In the genomic region with DNA sequence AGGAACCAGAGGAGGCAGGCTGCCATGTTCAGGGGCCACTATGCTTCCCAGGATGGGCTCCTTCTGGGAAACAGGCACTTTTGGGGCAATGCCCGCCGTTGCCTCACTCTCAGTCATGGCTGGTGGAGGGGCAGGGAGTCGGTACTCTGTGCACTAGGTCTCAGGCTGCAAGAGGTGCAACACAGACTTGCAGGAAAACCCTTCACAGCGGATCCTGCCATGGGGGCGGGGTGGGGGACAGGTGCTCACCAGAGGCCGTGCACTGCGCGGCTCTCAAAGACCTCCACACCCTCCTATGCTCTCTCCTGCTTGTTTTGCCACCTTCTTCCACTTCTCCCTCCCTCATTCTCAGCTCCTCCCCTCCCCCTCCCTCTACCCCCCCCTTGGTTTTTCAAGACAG, we compare ENCODE assay signal across 28 mouse cellular contexts. TPM values are rescaled to one million over a fixed set of nuclear protein-coding genes. Genes with fewer than 3 reads are reported as not detected.
DNase-seq lines count a peak whose midpoint lies in the region; ATAC-seq lines count a peak whose summit lies in the region.
"Had no signal": no experiment of that assay in that cellular context is flagged by ENCODE, and none has a peak within 500 bp of the region (broad histone marks: within the 10 kb centered on the region; RNA-seq: fewer than 3 reads in every experiment).

No protein-coding gene starts in this region.

- H3K36me3 ChIP-seq in heart, embryonic 10.5 days, result no peaks in the 10 kb centered on the region
- H3K36me3 ChIP-seq in neural tube, embryonic 13.5 days, result no peaks in the 10 kb centered on the region
- no peaks in the 10 kb centered on the region for H3K36me3 ChIP-seq in neural tube, embryonic 15.5 days
- no peaks in the 10 kb centered on the region for H3K36me3 ChIP-seq in limb, embryonic 10.5 days
- H3K36me3 ChIP-seq in hindbrain, embryonic 12.5 days, result no peaks in the 10 kb centered on the region
- H3K36me3 ChIP-seq: intestine, embryonic 15.5 days; midbrain, embryonic 13.5 days had no signal

- H3K4me3 ChIP-seq in heart, embryonic 10.5 days, result no peak overlapping the region
- H3K4me3 ChIP-seq in neural tube, embryonic 13.5 days, result no peak overlapping the region
- H3K4me3 ChIP-seq in neural tube, embryonic 15.5 days (replicated peaks), result no peak overlapping the region
- no peak overlapping the region for H3K4me3 ChIP-seq in limb, embryonic 10.5 days
- H3K4me3 ChIP-seq in hindbrain, embryonic 12.5 days, result no peak overlapping the region
- H3K4me3 ChIP-seq: forebrain, embryonic 13.5 days; intestine, embryonic 15.5 days; midbrain, embryonic 13.5 days had no signal

- H3K4me1 ChIP-seq in heart, embryonic 10.5 days, result peaks cover 83% of the 10 kb centered on the region
- H3K4me1 ChIP-seq in neural tube, embryonic 13.5 days (replicated peaks), result peaks cover 55% of the 10 kb centered on the region
- peaks cover 42% of the 10 kb centered on the region for H3K4me1 ChIP-seq in neural tube, embryonic 15.5 days
- peaks cover 76% of the 10 kb centered on the region for H3K4me1 ChIP-seq in limb, embryonic 10.5 days
- peaks cover 57% of the 10 kb centered on the region for H3K4me1 ChIP-seq in hindbrain, embryonic 12.5 days

- no peak for ATAC-seq in neural tube, embryonic 13.5 days (ENCODE audit: low read depth)
- ATAC-seq in neural tube, embryonic 15.5 days (ENCODE audit: low FRiP score), result no peak
- no peak for ATAC-seq in hindbrain, embryonic 12.5 days (ENCODE audit: low FRiP score)
- ATAC-seq: forebrain, embryonic 13.5 days; hindbrain, embryonic 16.5 days; intestine, embryonic 15.5 days; midbrain, embryonic 13.5 days had no signal

- H3K27me3 ChIP-seq in heart, embryonic 10.5 days (ENCODE audit: insufficient read depth, poor library complexity, severe bottlenecking), result no peaks in the 10 kb centered on the region
- no peaks in the 10 kb centered on the region; the same call in 1 of the 2 replicates for H3K27me3 ChIP-seq in neural tube, embryonic 13.5 days
- 0 out of 2 replicates have a peak, but pooled peaks cover 3% of the 10 kb centered on the region for H3K27me3 ChIP-seq in neural tube, embryonic 15.5 days (replicated peaks)
- H3K27me3 ChIP-seq in limb, embryonic 10.5 days (ENCODE audit: low read depth, poor library complexity, severe bottlenecking), result peaks cover 3% of the 10 kb centered on the region; the same call in 1 of the 2 replicates
- H3K27me3 ChIP-seq in hindbrain, embryonic 12.5 days, result no peaks in the 10 kb centered on the region; the same call in none of the 2 replicates
- H3K27me3 ChIP-seq: CH12.LX; intestine, embryonic 15.5 days had no signal

- 0 out of 2 replicates have a peak overlapping the region, but pooled peaks have one; percentile 37 for H3K27ac ChIP-seq in heart, embryonic 10.5 days
- H3K27ac ChIP-seq in neural tube, embryonic 13.5 days (replicated peaks), result no peak overlapping the region
- no peak overlapping the region for H3K27ac ChIP-seq in neural tube, embryonic 15.5 days (replicated peaks)
- peak overlapping the region; percentile 73 for H3K27ac ChIP-seq in limb, embryonic 10.5 days
- no peak overlapping the region for H3K27ac ChIP-seq in hindbrain, embryonic 12.5 days
- H3K27ac ChIP-seq: midbrain, embryonic 13.5 days had no signal

- WGBS in heart, embryonic 10.5 days, result 38% methylated on average over 8 of the region's 8 CpGs
- WGBS in neural tube, embryonic 13.5 days, result 58% methylated on average over 8 of the region's 8 CpGs
- WGBS in neural tube, embryonic 15.5 days, result 53% methylated on average over 8 of the region's 8 CpGs
- WGBS in limb, embryonic 10.5 days, result 44% methylated on average over 8 of the region's 8 CpGs
- 47% methylated on average over 8 of the region's 8 CpGs for WGBS in hindbrain, embryonic 12.5 days

- 0 out of 2 replicates have a peak overlapping the region, but pooled peaks have one; percentile 38 for H3K9ac ChIP-seq in neural tube, embryonic 13.5 days
- H3K9ac ChIP-seq in neural tube, embryonic 15.5 days (replicated peaks), result no peak overlapping the region
- H3K9ac ChIP-seq in hindbrain, embryonic 12.5 days, result no peak overlapping the region
- H3K9ac ChIP-seq: intestine, embryonic 15.5 days had no signal

- no peaks in the 10 kb centered on the region for H3K9me3 ChIP-seq in heart, embryonic 10.5 days
- H3K9me3 ChIP-seq in neural tube, embryonic 13.5 days, result no peaks in the 10 kb centered on the region
- no peaks in the 10 kb centered on the region for H3K9me3 ChIP-seq in neural tube, embryonic 15.5 days (replicated peaks)
- H3K9me3 ChIP-seq in limb, embryonic 10.5 days (replicated peaks), result no peaks in the 10 kb centered on the region
- no peaks in the 10 kb centered on the region for H3K9me3 ChIP-seq in hindbrain, embryonic 12.5 days (replicated peaks)
- H3K9me3 ChIP-seq: forebrain, embryonic 13.5 days; intestine, embryonic 15.5 days; megakaryocyte, embryonic 14.5 days; midbrain, embryonic 13.5 days had no signal

- DNase-seq in heart, embryonic 10.5 days (ENCODE audit: low spot score), result no peak
- DNase-seq in heart, adult 8-10 months (ENCODE audit: low spot score), result no peak
- DNase-seq in limb, embryonic 10.5 days (ENCODE audit: low spot score), result no peak
- no peak for DNase-seq in retina, embryonic 14.5 days (ENCODE audit: low spot score)
- DNase-seq: B cell, adult 2 months; cerebellum, adult 18-20 months; kidney, adult 8-10 months; liver; lung, postnatal 36 days had no signal

- H3K4me2 ChIP-seq in neural tube, embryonic 13.5 days, result no peak overlapping the region
- H3K4me2 ChIP-seq in neural tube, embryonic 15.5 days, result no peak overlapping the region
- no peak overlapping the region for H3K4me2 ChIP-seq in hindbrain, embryonic 12.5 days (replicated peaks)
- H3K4me2 ChIP-seq: forebrain, embryonic 13.5 days; midbrain, embryonic 13.5 days had no signal

RNA-seq across cellular contexts. Expression of a gene that starts 14.3 kb away (rescaled TPM):
- polyA plus RNA-seq in heart, embryonic 10.5 days (2016; fragmentation: Nextera tagmentation; extraction: Ambion mirVana), result 2.7 and 5.2 TPM in 2 replicates
- total RNA-seq in heart, adult 8-10 months (2022), result 10 to 100 TPM; 19.8 to 30.3 (median 23.0) TPM
- 8.1 and 9.0 TPM in 2 replicates for polyA plus RNA-seq in neural tube, embryonic 13.5 days (2015; fragmentation: Nextera tagmentation; extraction: Ambion mirVana)
- polyA plus RNA-seq in neural tube, embryonic 15.5 days (2015; fragmentation: Nextera tagmentation; extraction: Ambion mirVana), result 9.5 and 12.6 TPM in 2 replicates
- polyA plus RNA-seq in limb, embryonic 10.5 days (2016; fragmentation: Nextera tagmentation; extraction: Ambion mirVana), result 7.2 and 8.3 TPM in 2 replicates
- 11.6 TPM in 2 replicates for polyA plus RNA-seq in hindbrain, embryonic 12.5 days (2016; fragmentation: Nextera tagmentation; extraction: Ambion mirVana)

RNA-seq across cellular contexts. Expression of a gene that starts 27.1 kb away (rescaled TPM):
- polyA plus RNA-seq in heart, embryonic 10.5 days (2016; fragmentation: Nextera tagmentation; extraction: Ambion mirVana), result not detected in 2 replicates
- total RNA-seq in heart, adult 8-10 months (2022), result not detected
- polyA plus RNA-seq in neural tube, embryonic 13.5 days (2015; fragmentation: Nextera tagmentation; extraction: Ambion mirVana), result not detected in 2 replicates
- not detected in 2 replicates for polyA plus RNA-seq in neural tube, embryonic 15.5 days (2015; fragmentation: Nextera tagmentation; extraction: Ambion mirVana)
- polyA plus RNA-seq in limb, embryonic 10.5 days (2016; fragmentation: Nextera tagmentation; extraction: Ambion mirVana), result not detected in 2 replicates
- not detected in 2 replicates for polyA plus RNA-seq in hindbrain, embryonic 12.5 days (2016; fragmentation: Nextera tagmentation; extraction: Ambion mirVana)
- total RNA-seq: CH12.LX; gastrocnemius, adult 8-10 months; hematopoietic stem cell, adult 5-6 weeks; layer of hippocampus, adult 18-20 months; layer of hippocampus, postnatal 14 days; left cerebral cortex, postnatal 10 days; monocyte, adult 5-6 weeks had no signal
- polyA plus RNA-seq: embryonic facial prominence, embryonic 14.5 days; forebrain, embryonic 13.5 days; hindbrain, embryonic 16.5 days; intestine, embryonic 15.5 days; liver, embryonic 16.5 days; midbrain, embryonic 13.5 days; neural tube, embryonic 11.5 days; thymus, postnatal 0 days had no signal

RNA-seq across cellular contexts. Expression of a gene that starts 31.2 kb away (rescaled TPM):
- polyA plus RNA-seq in heart, embryonic 10.5 days (2016; fragmentation: Nextera tagmentation; extraction: Ambion mirVana), result 5.4 and 5.6 TPM in 2 replicates
- 10 to 100 TPM; 12.1 to 14.7 (median 13.9) TPM for total RNA-seq in heart, adult 8-10 months (2022)
- polyA plus RNA-seq in neural tube, embryonic 13.5 days (2015; fragmentation: Nextera tagmentation; extraction: Ambion mirVana), result 18.0 and 18.8 TPM in 2 replicates
- 19.3 and 23.1 TPM in 2 replicates for polyA plus RNA-seq in neural tube, embryonic 15.5 days (2015; fragmentation: Nextera tagmentation; extraction: Ambion mirVana)
- polyA plus RNA-seq in limb, embryonic 10.5 days (2016; fragmentation: Nextera tagmentation; extraction: Ambion mirVana), result 5.0 and 5.7 TPM in 2 replicates
- polyA plus RNA-seq in hindbrain, embryonic 12.5 days (2016; fragmentation: Nextera tagmentation; extraction: Ambion mirVana), result 12.2 and 15.5 TPM in 2 replicates

Comparison
In these comparisons a context has a peak if more than half of its experiments do, and no peak if none do; other contexts are left out.
1. H3K27ac ChIP-seq: peak in heart, embryonic 10.5 days (single experiment) and limb, embryonic 10.5 days (single experiment); none in neural tube, embryonic 13.5 days (single experiment), neural tube, embryonic 15.5 days (single experiment) and hindbrain, embryonic 12.5 days (single experiment).